Mouse (Mus musculus) heart, embryonic 16.5 days (tissue): ENCODE data around the gene Ttc24. TPM values are rescaled to one million over a fixed set of nuclear protein-coding genes. Genes with fewer than 3 reads are reported as not detected.

Experiments used
- ATAC-seq: fragments of 200-750 bp; cut with Nextera tagmentation; replicated peaks from 2 replicates; pipeline ENCODE4 v1.8.0; 2017; ENCODE audit warnings: moderate number of reproducible peaks; ENCODE audit not compliant: insufficient read depth, low FRiP score; ENCODE audit errors: extremely low read depth
- H3K27ac ChIP-seq: fragments of 300-500 bp; sonication (generic); 2 replicates; pipeline ENCODE4 v1.5.1; 2014; ENCODE audit warnings: mild to moderate bottlenecking, low read length, control low read depth, moderate library complexity
- H3K27me3 ChIP-seq: fragments of 300-500 bp; sonication (generic); 2 replicates; pipeline ENCODE4 v1.6.1; 2014; ENCODE audit warnings: low read length, mixed read lengths; ENCODE audit not compliant: control insufficient read depth, insufficient read depth
- H3K36me3 ChIP-seq: fragments of 300-500 bp; sonication (generic); 2 replicates; pipeline ENCODE4 v1.6.1; 2014; ENCODE audit not compliant: control insufficient read depth, insufficient read depth
- H3K4me1 ChIP-seq: fragments of 300-500 bp; sonication (generic); 2 replicates; pipeline ENCODE4 v1.6.1; 2014; ENCODE audit warnings: low read length, mixed read lengths; ENCODE audit not compliant: control insufficient read depth, insufficient read depth
- H3K4me2 ChIP-seq: fragments of 300-500 bp; sonication (generic); 2 replicates; pipeline ENCODE4 v1.6.1; 2014; ENCODE audit warnings: low read depth, mild to moderate bottlenecking, control low read depth, low read length
- H3K4me3 ChIP-seq: fragments of 300-500 bp; sonication (generic); 2 replicates; pipeline ENCODE4 v1.5.1; 2014; ENCODE audit warnings: mild to moderate bottlenecking, control low read depth, low read length
- H3K9ac ChIP-seq: fragments of 300-500 bp; sonication (generic); 2 replicates; pipeline ENCODE4 v1.6.1; 2014; ENCODE audit warnings: low read length, control low read depth
- H3K9me3 ChIP-seq: fragments of 300-500 bp; sonication (generic); replicated peaks from 2 replicates; pipeline ENCODE4 v1.6.1; 2016; ENCODE audit warnings: low read length; ENCODE audit not compliant: control insufficient read depth
- WGBS: fragments of 180-500 bp; shearing (Covaris S2); extraction: QIAGEN DNeasy Blood & Tissue Kit; methylation state at CpG from one replicate; pipeline ENCODE4 v1.1.7; 2014; 5-methylcytosine and 5-hydroxymethylcytosine counted together
- polyA plus RNA-seq: library from polyadenylated mRNA; unstranded; fragments of >200 nt; fragmentation: Nextera tagmentation; extraction: Ambion mirVana; gene quantifications from 2 replicates; pipeline ENCODE4 v1.2.1, GENCODE M21; 2015

Gene Ttc24
- polyA plus RNA-seq, 1 experiment from 2014 or later, result 0.18 TPM

DNA sequence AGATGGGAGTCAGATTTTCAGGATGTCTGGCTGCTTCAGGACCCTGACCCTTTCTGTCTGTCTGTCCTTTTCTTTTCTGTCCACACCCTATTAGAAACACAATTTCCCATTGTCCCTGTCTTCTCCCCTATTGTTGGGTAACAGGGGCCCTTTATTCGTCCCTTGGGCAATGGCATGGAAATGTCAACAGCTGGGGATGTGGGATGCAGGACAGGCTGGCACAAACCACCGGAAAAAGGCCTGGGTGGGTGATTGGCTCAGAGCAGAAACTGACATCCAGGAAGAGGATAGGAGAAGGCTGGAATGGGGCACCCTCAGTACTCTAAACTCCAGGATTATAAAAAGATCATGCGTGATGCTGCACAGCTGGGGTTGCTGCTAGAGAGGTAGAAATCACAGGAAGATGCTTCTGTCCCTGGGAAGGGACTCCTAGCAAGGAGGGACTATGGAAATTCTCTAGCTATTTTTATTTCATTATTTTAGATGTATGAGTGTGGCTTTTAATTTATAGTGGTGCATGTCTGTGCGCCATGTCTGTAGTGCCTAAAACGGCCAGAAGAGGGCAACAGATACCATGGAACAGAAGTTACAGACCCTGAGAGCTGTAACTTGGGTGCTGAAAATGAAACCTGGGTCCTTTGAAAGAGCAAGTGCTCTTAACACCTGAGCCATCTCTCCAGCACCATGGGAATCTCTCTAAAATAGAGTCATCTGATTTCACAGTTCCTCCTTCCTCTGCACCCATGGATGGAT lies 50.5 kb downstream of the Ttc24 start, which contains the start of gene Hapln2:
Gene Hapln2, minus strand, starts transcription at position 150 of the 753 bp plus-strand sequence.
- Histone ChIP-seq H3K27ac (no peak within 1 kb of the TSS), H3K36me3 (no peaks in the 10 kb centered on the region), H3K9me3 (peaks cover 7% of the 10 kb centered on the region), H3K9ac (no peak within 1 kb of the TSS), H3K27me3 (peaks cover 48% of the 10 kb centered on the region), H3K4me2 (no peak within 1 kb of the TSS), H3K4me1 (peaks cover 9% of the 10 kb centered on the region), H3K4me3 (no peak within 1 kb of the TSS)
- no peak for ATAC-seq
- 49% methylated on average over 5 of the region's 5 CpGs for WGBS

DNA sequence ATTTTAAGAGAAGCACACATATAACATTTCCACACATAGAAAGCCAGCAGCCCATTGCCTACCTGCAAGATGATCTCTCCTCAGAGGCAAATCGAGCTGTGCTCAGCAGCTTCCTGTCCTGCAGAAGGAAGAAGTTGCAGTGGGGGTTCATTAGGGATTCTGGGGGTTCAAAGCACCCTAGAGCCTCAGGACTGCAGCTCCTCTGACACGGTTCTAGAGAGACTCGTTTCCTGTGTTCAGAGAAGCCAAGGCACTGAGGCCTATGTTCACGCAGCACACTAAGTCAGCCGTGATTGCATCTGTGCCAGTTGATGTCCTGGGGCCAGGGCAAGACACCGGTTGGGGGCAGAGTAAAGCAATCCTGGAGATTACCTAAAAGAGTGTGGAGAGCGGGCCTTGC lies 51.3 kb downstream of the Ttc24 start:
- ATAC-seq, result no peak
- Histone ChIP-seq H3K9me3 (peaks cover 7% of the 10 kb centered on the region), H3K27ac (no peak overlapping the region), H3K36me3 (no peaks in the 10 kb centered on the region), H3K4me2 (no peak overlapping the region), H3K27me3 (peaks cover 54% of the 10 kb centered on the region), H3K4me3 (no peak overlapping the region), H3K9ac (no peak overlapping the region), H3K4me1 (peaks cover 11% of the 10 kb centered on the region)
- WGBS, result 58% methylated on average over 7 of the region's 7 CpGs

DNA sequence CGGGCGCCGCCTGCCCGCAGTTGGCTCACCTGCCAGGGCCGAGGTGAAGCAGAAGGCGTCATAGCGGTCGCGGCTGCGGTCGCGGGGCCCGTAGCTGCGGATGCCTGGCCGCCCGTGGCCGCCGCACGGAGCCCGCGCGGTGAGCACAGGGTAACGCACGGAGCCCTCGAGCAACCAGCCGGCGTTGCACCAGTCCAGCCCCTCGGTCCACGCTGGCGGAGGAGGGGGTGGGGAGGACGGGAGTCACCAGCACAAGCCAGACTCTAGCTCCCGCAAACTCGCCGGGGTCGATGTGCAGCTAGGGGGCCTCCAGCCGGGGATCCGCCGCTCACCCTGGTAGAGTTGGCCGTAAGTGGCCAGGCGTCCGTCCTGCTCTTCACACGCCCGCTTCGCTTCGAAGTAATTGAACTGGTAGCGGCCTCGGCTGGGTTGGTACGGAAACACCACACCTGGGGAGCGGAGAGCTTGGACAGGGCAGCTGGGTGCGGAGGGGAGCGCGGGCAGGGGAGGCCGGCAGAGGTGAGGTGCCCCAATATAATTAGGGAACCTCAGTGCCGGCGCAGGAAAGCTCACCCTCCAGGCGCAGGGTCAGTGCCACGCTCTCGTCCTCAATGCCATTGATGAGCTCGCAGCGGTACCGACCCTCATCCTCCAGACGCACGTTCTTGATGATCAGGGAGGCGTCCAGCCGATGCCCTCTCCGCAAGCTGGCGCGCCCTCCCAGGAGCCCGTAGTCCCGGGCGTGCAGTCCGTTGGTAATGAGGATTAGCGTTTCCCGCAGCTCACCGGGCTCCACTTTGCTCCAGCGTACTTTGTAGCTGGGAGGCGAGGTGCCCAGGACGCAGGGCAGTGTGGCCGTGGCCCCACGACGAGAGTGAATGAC lies 54.7 kb downstream of the Ttc24 start:
- Histone ChIP-seq H3K27me3 (peaks cover 62% of the 10 kb centered on the region), H3K9ac (peak overlapping the region; percentile 34), H3K9me3 (peaks cover 6% of the 10 kb centered on the region), H3K36me3 (no peaks in the 10 kb centered on the region), H3K4me1 (peaks cover 11% of the 10 kb centered on the region), H3K27ac (no peak overlapping the region), H3K4me2 (peak overlapping the region; percentile 98), H3K4me3 (peak overlapping the region; percentile 66)
- 2% methylated on average over 81 of the region's 81 CpGs for WGBS
- ATAC-seq, result peak; percentile 38

DNA sequence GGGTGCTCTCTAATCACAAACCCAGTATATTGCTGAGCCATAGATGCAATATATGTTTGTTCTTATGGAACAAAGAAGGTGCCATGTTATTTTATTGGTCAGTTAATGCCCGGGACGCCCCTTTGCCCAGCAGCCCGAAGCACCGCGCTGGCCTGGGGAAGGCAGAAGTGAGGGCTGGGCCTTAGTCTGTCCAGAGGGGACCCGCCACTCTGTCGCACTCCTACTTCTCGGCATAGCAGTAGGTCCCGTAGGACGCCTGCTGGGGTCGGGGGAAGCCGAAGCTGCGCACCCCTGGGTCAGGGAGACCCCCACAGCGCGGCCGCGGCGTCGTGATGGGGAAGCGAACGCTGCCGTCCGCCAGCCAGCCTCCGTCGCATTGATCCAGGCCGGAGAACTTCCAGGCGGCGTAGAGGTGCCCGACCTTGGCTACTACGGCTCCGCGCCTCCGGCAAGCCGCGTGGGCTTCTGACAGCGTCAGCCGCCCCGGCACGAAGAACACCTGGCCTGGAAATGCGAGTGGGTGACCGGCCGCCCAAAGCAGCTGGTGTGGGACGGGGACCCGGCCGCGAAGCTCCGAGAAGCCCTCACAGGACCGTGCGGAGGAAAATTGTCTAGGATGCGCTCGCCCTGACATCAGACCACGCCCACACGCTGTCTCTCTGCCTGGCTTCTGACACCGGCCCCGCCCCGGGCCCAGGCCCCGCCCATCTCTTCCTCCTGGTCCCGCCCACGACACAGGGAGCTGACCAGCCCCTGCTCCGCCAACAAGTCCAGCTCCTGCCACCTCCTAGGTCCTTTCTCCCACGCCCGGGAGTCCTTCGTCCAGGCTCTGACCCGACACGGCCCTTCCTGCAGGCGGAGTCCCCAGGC lies 55.5 kb downstream of the Ttc24 start:
- Histone ChIP-seq H3K36me3 (no peaks in the 10 kb centered on the region), H3K4me2 (peak overlapping the region; percentile 98), H3K27ac (no peak overlapping the region), H3K27me3 (peaks cover 65% of the 10 kb centered on the region), H3K9ac (peak overlapping the region; percentile 34), H3K4me3 (peak overlapping the region; percentile 66), H3K9me3 (no peaks in the 10 kb centered on the region), H3K4me1 (peaks cover 11% of the 10 kb centered on the region)
- ATAC-seq, result peak; percentile 92
- WGBS, result 2% methylated on average over 66 of the region's 66 CpGs

Other genes with a start within 250 kb of the Ttc24 start
- 3.3 and 8.9 TPM in 2 replicates for gene Sh2d2a, start 231.5 kb downstream of the Ttc24 start, polyA plus RNA-seq
- gene Prcc, start 192.7 kb downstream of the Ttc24 start, polyA plus RNA-seq, result 10.6 and 12.1 TPM in 2 replicates
- gene Hdgf, start 172.0 kb downstream of the Ttc24 start, polyA plus RNA-seq, result 74.3 and 134 TPM in 2 replicates
- gene Mrpl24, start 158.8 kb downstream of the Ttc24 start, polyA plus RNA-seq, result 66.1 and 68.4 TPM in 2 replicates
- 29.2 and 29.4 TPM in 2 replicates for gene Isg20l2, start 148.0 kb downstream of the Ttc24 start, polyA plus RNA-seq
- gene Rrnad1, start 147.6 kb downstream of the Ttc24 start, polyA plus RNA-seq, result 14.0 and 15.1 TPM in 2 replicates
- gene Crabp2, start 129.6 kb downstream of the Ttc24 start, polyA plus RNA-seq, result 7.8 and 10.1 TPM in 2 replicates
- gene Nes, start 107.2 kb downstream of the Ttc24 start, polyA plus RNA-seq, result 9.5 and 13.4 TPM in 2 replicates
- 0.13 and 0.47 TPM in 2 replicates for gene Bcan, start 78.1 kb downstream of the Ttc24 start, polyA plus RNA-seq
- 0.18 TPM in 1 of 2 replicates, not detected in the other for gene Hapln2, start 50.7 kb downstream of the Ttc24 start, polyA plus RNA-seq
- 19.3 and 21.3 TPM in 2 replicates for gene Gpatch4, start 35.2 kb downstream of the Ttc24 start, polyA plus RNA-seq
- 155 and 169 TPM in 2 replicates for gene Naxe, start 19.8 kb downstream of the Ttc24 start, polyA plus RNA-seq
- gene Iqgap3, start 3.7 kb upstream of the Ttc24 start, polyA plus RNA-seq, result 23.6 and 27.8 TPM in 2 replicates
- gene Mef2d, start 64.1 kb upstream of the Ttc24 start, polyA plus RNA-seq, result 40.5 and 44.7 TPM in 2 replicates
- 0.09 and 0.21 TPM in 2 replicates for gene Rhbg, start 176.4 kb upstream of the Ttc24 start, polyA plus RNA-seq
- 0.19 TPM in 1 of 2 replicates, not detected in the other for gene Gm38392, start 208.9 kb upstream of the Ttc24 start, polyA plus RNA-seq
- gene Tsacc, start 218.7 kb upstream of the Ttc24 start, polyA plus RNA-seq, result 13.4 and 16.1 TPM in 2 replicates
- 383 and 394 TPM in 2 replicates for gene Cct3, start 218.8 kb upstream of the Ttc24 start, polyA plus RNA-seq
- 142 and 149 TPM in 2 replicates for gene Glmp, start 246.7 kb upstream of the Ttc24 start, polyA plus RNA-seq